25 mouse cellular contexts compared by ENCODE assay signal in genomic region chr14:28996569-28996968, GRCm38 (mm10). TPM values are rescaled to one million over a fixed set of nuclear protein-coding genes. Genes with fewer than 3 reads are reported as not detected.
"Had no signal": no experiment of that assay in that cellular context is flagged by ENCODE, and none has a peak within 500 bp of the region (broad histone marks: within the 10 kb centered on the region; RNA-seq: fewer than 3 reads in every experiment).

No protein-coding gene starts in this region.

- H3K36me3 ChIP-seq: kidney, embryonic 15.5 days; limb, embryonic 10.5 days; limb, embryonic 13.5 days; liver, embryonic 13.5 days; lung, embryonic 15.5 days; midbrain, embryonic 10.5 days; midbrain, embryonic 13.5 days; neural tube, embryonic 13.5 days; stomach, embryonic 15.5 days had no signal

- H3K9me3 ChIP-seq: kidney, embryonic 15.5 days; limb, embryonic 10.5 days; limb, embryonic 13.5 days; liver, embryonic 13.5 days; lung, embryonic 15.5 days; midbrain, embryonic 10.5 days; midbrain, embryonic 13.5 days; neural tube, embryonic 13.5 days; stomach, embryonic 15.5 days had no signal

- H3K4me2 ChIP-seq: kidney, embryonic 15.5 days; limb, embryonic 13.5 days; liver, embryonic 13.5 days; lung, embryonic 15.5 days; midbrain, embryonic 13.5 days; neural tube, embryonic 13.5 days; stomach, embryonic 15.5 days had no signal

- H3K27ac ChIP-seq: kidney, embryonic 15.5 days; layer of hippocampus, adult 2 months; limb, embryonic 10.5 days; limb, embryonic 13.5 days; liver, embryonic 13.5 days; lung, embryonic 15.5 days; midbrain, embryonic 10.5 days; midbrain, embryonic 13.5 days; neural tube, embryonic 13.5 days; stomach, embryonic 15.5 days had no signal

- H3K4me1 ChIP-seq: kidney, embryonic 15.5 days; liver, embryonic 13.5 days; lung, embryonic 15.5 days; megakaryocyte, embryonic 14.5 days; midbrain, embryonic 10.5 days; midbrain, embryonic 13.5 days; neural tube, embryonic 13.5 days; stomach, embryonic 15.5 days had no signal

- DNase-seq: kidney, postnatal 25 days; layer of hippocampus, adult 9-11 months; liver, embryonic 13.5 days; lung, adult 18-20 months; lung, postnatal 10 days; lung, postnatal 36 days; retina, postnatal 1 day; right cerebral cortex, postnatal 25 days; spleen, adult 18-20 months; thymus, postnatal 25 days had no signal

- ATAC-seq: intestine, postnatal 0 days; midbrain, embryonic 13.5 days; midbrain, embryonic 16.5 days had no signal

- H3K27me3 ChIP-seq: kidney, embryonic 15.5 days; limb, embryonic 13.5 days; liver, embryonic 13.5 days; lung, embryonic 15.5 days; megakaryocyte, embryonic 14.5 days; midbrain, embryonic 13.5 days; neural tube, embryonic 13.5 days; stomach, embryonic 15.5 days had no signal

- H3K4me3 ChIP-seq: kidney, embryonic 15.5 days; layer of hippocampus, adult 2 months; limb, embryonic 10.5 days; limb, embryonic 13.5 days; liver, embryonic 13.5 days; lung, embryonic 15.5 days; megakaryocyte, embryonic 14.5 days; midbrain, embryonic 10.5 days; midbrain, embryonic 13.5 days; myocyte; neural tube, embryonic 13.5 days; stomach, embryonic 15.5 days had no signal

- H3K9ac ChIP-seq: kidney, embryonic 15.5 days; limb, embryonic 13.5 days; liver, embryonic 13.5 days; lung, embryonic 15.5 days; midbrain, embryonic 13.5 days; neural tube, embryonic 13.5 days; stomach, embryonic 15.5 days had no signal

RNA-seq across cellular contexts. Expression of gene Lrtm1, which starts 21.4 kb away (rescaled TPM):
- polyA plus RNA-seq: intestine, embryonic 14.5 days; intestine, postnatal 0 days; limb, embryonic 10.5 days; lung, embryonic 15.5 days; thymus, postnatal 0 days had no signal
